Mouse (Mus musculus) liver, embryonic 16.5 days (tissue): ENCODE results near the gene Scn3a. TPM values are rescaled to one million over a fixed set of nuclear protein-coding genes. Genes with fewer than 3 reads are reported as not detected.
A peak's percentile ranks its signal among the peaks of the same experiment; 100 is the strongest.

ENCODE experiments used
- ATAC-seq: fragments of 200-750 bp; cut with Nextera tagmentation; 2 replicates; pipeline ENCODE4 v1.8.0; 2017; ENCODE audit warnings: low read depth, mild to moderate bottlenecking, moderate number of reproducible peaks, moderate library complexity
- H3K27ac ChIP-seq: fragments of 300-500 bp; sonication (generic); 2 replicates; pipeline ENCODE4 v1.5.1; 2014; ENCODE audit warnings: mild to moderate bottlenecking, low read length
- H3K27me3 ChIP-seq: fragments of 300-500 bp; sonication (generic); 2 replicates; pipeline ENCODE4 v1.6.1; 2014; ENCODE audit warnings: low read depth, low read length, mixed read lengths; ENCODE audit not compliant: control insufficient read depth, insufficient read depth
- H3K36me3 ChIP-seq: fragments of 300-500 bp; sonication (generic); 2 replicates; pipeline ENCODE4 v1.6.1; 2014; ENCODE audit warnings: mild to moderate bottlenecking; ENCODE audit not compliant: control insufficient read depth, insufficient read depth
- H3K4me1 ChIP-seq: fragments of 300-500 bp; sonication (generic); 2 replicates; pipeline ENCODE4 v1.6.1; 2014; ENCODE audit warnings: low read depth, low read length, mixed read lengths; ENCODE audit not compliant: control insufficient read depth
- H3K4me2 ChIP-seq: fragments of 300-500 bp; sonication (generic); 2 replicates; pipeline ENCODE4 v1.6.1; 2014; ENCODE audit warnings: low read depth, low read length, mixed read lengths
- H3K4me3 ChIP-seq: fragments of 300-500 bp; sonication (generic); 2 replicates; pipeline ENCODE4 v1.5.1; 2014; ENCODE audit warnings: low read depth, mild to moderate bottlenecking, low read length
- H3K9ac ChIP-seq: fragments of 300-500 bp; sonication (generic); 2 replicates; pipeline ENCODE4 v1.6.1; 2014; ENCODE audit warnings: low read depth, low read length
- H3K9me3 ChIP-seq: fragments of 300-500 bp; sonication (generic); replicated peaks from 2 replicates; pipeline ENCODE4 v1.6.1; 2016; ENCODE audit warnings: low read length; ENCODE audit not compliant: control insufficient read depth
- WGBS: fragments of 180-500 bp; shearing (Covaris S2); extraction: QIAGEN DNeasy Blood & Tissue Kit; methylation state at CpG from one replicate; pipeline ENCODE4 v1.1.7; 2014; ENCODE audit not compliant: insufficient replicate concordance; 5-methylcytosine and 5-hydroxymethylcytosine counted together
- polyA plus RNA-seq: library from polyadenylated mRNA; unstranded; fragments of >200 nt; fragmentation: Nextera tagmentation; extraction: Ambion mirVana; gene quantifications from 2 replicates; pipeline ENCODE4 v1.2.1, GENCODE M21; 2015

The Scn3a gene
- polyA plus RNA-seq, 1 experiment from 2014 or later: 0.24 TPM

GRCm38 (mm10) chr2:65423501-65423900 lies 143.9 kb downstream of the Scn3a start:
- Histone ChIP-seq H3K27me3 (no peaks in the 10 kb centered on the region), H3K27ac (no peak overlapping the region), H3K9me3 (no peaks in the 10 kb centered on the region), H3K9ac (no peak overlapping the region), H3K4me3 (no peak overlapping the region), H3K36me3 (no peaks in the 10 kb centered on the region), H3K4me1 (no peaks in the 10 kb centered on the region), H3K4me2 (no peak overlapping the region)
- ATAC-seq: no peak
- 59% methylated on average over 5 of the region's 5 CpGs for WGBS

- H3K27ac ChIP-seq: no peak overlapping the region
- ATAC-seq: no peak
- H3K36me3 ChIP-seq: no peaks in the 10 kb centered on the region
- no peak overlapping the region for H3K4me2 ChIP-seq
- H3K9ac ChIP-seq: no peak overlapping the region
- H3K27me3 ChIP-seq: no peaks in the 10 kb centered on the region
- no peaks in the 10 kb centered on the region for H3K4me1 ChIP-seq
- 48% methylated on average over 11 of the region's 11 CpGs for WGBS
- H3K4me3 ChIP-seq: no peak overlapping the region
- no peaks in the 10 kb centered on the region for H3K9me3 ChIP-seq
Observed at GRCm38 (mm10) chr2:65421259-65422255, 145.9 kb downstream of the Scn3a start.

- Histone ChIP-seq H3K9me3 (no peaks in the 10 kb centered on the region), H3K4me3 (no peak overlapping the region), H3K27ac (no peak overlapping the region), H3K36me3 (no peaks in the 10 kb centered on the region), H3K4me2 (no peak overlapping the region), H3K4me1 (no peaks in the 10 kb centered on the region), H3K27me3 (no peaks in the 10 kb centered on the region), H3K9ac (no peak overlapping the region)
- 44% methylated on average over 1 of the region's 1 CpGs for WGBS
- no peak for ATAC-seq
Observed at GRCm38 (mm10) chr2:65418608-65419007, 148.8 kb downstream of the Scn3a start.

GRCm38 (mm10) chr2:65416535-65416934 lies 150.9 kb downstream of the Scn3a start:
- WGBS: 57% methylated on average over 1 of the region's 1 CpGs
- Histone ChIP-seq H3K27ac (no peak overlapping the region), H3K36me3 (no peaks in the 10 kb centered on the region), H3K4me1 (no peaks in the 10 kb centered on the region), H3K27me3 (no peaks in the 10 kb centered on the region), H3K9ac (no peak overlapping the region), H3K4me2 (no peak overlapping the region), H3K9me3 (no peaks in the 10 kb centered on the region), H3K4me3 (no peak overlapping the region)
- no peak for ATAC-seq

- H3K9me3 ChIP-seq: no peaks in the 10 kb centered on the region
- H3K4me2 ChIP-seq: no peak overlapping the region
- H3K4me1 ChIP-seq: no peaks in the 10 kb centered on the region
- H3K4me3 ChIP-seq: no peak overlapping the region
- no peak overlapping the region for H3K9ac ChIP-seq
- no peaks in the 10 kb centered on the region for H3K27me3 ChIP-seq
- ATAC-seq: no peak
- H3K36me3 ChIP-seq: no peaks in the 10 kb centered on the region
- no peak overlapping the region for H3K27ac ChIP-seq
- WGBS: 6% methylated on average over 2 of the region's 2 CpGs
Observed at GRCm38 (mm10) chr2:65415294-65415693, 152.1 kb downstream of the Scn3a start.

- no peak overlapping the region for H3K9ac ChIP-seq
- no peak overlapping the region for H3K4me3 ChIP-seq
- no peak for ATAC-seq
- H3K27me3 ChIP-seq: no peaks in the 10 kb centered on the region
- no peaks in the 10 kb centered on the region for H3K9me3 ChIP-seq
- peak overlapping the region; percentile 59; the same call in 1 of the 2 replicates for H3K4me2 ChIP-seq
- no peaks in the 10 kb centered on the region for H3K36me3 ChIP-seq
- H3K4me1 ChIP-seq: no peaks in the 10 kb centered on the region
- 10% methylated on average over 6 of the region's 6 CpGs for WGBS
- no peak overlapping the region for H3K27ac ChIP-seq
Observed at GRCm38 (mm10) chr2:65414806-65415281, 152.6 kb downstream of the Scn3a start.

GRCm38 (mm10) chr2:65414237-65414636 lies 153.2 kb downstream of the Scn3a start:
- H3K36me3 ChIP-seq: no peaks in the 10 kb centered on the region
- H3K9me3 ChIP-seq: no peaks in the 10 kb centered on the region
- H3K27ac ChIP-seq: no peak overlapping the region
- no peaks in the 10 kb centered on the region for H3K27me3 ChIP-seq
- no peaks in the 10 kb centered on the region for H3K4me1 ChIP-seq
- peak; percentile 53; the same call in 1 of the 2 replicates for ATAC-seq
- WGBS: under 1% methylated on average over 7 of the region's 7 CpGs
- H3K4me3 ChIP-seq: peak overlapping the region; percentile 31; the same call in 1 of the 2 replicates
- H3K4me2 ChIP-seq: peak overlapping the region; percentile 59
- H3K9ac ChIP-seq: no peak overlapping the region

GRCm38 (mm10) chr2:65413746-65414145 lies 153.7 kb downstream of the Scn3a start:
- Histone ChIP-seq H3K4me1 (no peaks in the 10 kb centered on the region), H3K27ac (no peak overlapping the region), H3K4me2 (peak overlapping the region; percentile 59), H3K9me3 (no peaks in the 10 kb centered on the region), H3K27me3 (no peaks in the 10 kb centered on the region), H3K4me3 (no peak overlapping the region), H3K9ac (no peak overlapping the region), H3K36me3 (no peaks in the 10 kb centered on the region)
- 0% methylated on average over 3 of the region's 3 CpGs for WGBS
- ATAC-seq: no peak
